Mouse (Mus musculus) T-helper 1 cell (primary cell): ENCODE measurements around the gene Adk.

Experiments used
- in situ Hi-C: fragments of 300-600 bp; cut with MboI, MseI; formaldehyde crosslinking; loops from one replicate; pipeline ENCODE4 v1.15.1; 2025; ENCODE audit warnings: high pct_unique_total_duplicates

Gene Adk

DNA sequence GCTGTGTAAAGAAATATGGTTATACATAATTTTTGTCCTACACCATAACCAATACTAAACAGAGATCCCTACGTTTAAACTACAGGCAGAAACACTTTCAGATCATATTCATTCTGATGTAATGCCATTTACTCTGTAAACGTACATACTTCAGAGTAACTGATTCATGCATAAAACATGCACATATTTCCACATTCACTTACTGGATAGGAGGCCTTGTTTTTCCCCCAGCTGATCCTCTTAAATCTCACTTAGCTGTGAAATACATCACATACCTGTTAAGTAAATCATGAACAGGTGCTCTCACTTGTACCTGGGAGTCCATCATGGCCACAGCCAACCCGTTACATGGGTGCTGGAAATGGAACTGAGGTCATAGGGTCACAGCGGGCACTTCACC lies 285.6 kb downstream of the Adk start:
- in situ Hi-C loops, result no loop called here

DNA sequence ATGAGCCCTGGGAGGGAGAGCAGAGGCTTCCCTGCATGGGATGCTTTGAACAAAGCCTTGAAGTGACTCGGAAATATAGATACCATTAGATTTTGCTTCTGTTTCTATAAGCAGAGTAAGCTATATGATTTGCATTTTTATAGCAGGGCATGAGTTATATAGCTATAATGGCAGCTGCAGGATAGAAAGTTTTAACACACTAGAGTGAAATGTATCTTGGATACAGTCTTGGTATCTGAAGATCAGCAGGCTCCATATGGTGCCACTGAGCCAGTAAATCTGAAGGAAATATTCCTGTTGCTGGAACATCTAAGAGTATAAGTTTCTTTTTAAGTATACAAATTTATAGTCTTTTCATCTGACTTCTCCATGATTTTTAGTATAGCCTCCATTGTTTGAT lies 288.8 kb downstream of the Adk start:
- in situ Hi-C loops, result no loop called here

DNA sequence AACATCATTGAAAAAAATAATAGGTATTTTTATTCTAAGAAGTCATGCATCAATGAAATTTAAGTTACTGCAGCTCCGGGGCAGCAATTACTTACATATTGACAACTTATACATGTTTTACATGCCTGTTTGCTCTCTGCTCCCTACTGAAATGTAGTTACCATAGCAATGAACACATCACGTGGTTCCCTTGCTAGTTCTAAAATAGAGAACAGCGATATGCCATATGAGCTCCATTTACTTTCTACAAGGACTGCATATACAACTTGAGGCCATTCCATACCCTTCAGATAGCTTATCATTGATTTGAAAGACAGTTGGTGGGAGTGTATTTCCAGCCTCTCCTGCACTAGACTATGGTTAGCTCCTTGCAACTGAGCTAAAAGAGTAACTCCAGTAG lies 290.6 kb downstream of the Adk start:
- in situ Hi-C loops, result no loop called here

DNA sequence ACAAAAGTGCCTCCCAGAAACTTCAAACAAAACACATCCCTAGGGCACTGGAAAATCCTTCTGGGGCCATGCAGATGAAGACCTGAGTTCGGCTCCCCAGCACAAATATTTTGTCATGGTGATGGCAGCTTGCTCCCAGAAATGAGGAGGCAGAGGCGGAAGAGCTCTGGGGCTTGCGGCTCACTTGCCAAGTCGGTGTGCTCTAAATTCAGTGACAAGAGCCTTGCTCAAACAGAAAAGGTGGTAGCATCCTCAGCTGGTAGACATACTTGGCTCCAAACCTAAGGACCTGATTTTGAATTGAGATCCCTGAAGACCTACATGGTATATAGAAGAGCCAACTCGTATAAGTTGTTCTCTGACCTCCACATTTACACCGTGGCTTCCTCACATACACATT lies 292.5 kb downstream of the Adk start:
- in situ Hi-C loops, result no loop called here

DNA sequence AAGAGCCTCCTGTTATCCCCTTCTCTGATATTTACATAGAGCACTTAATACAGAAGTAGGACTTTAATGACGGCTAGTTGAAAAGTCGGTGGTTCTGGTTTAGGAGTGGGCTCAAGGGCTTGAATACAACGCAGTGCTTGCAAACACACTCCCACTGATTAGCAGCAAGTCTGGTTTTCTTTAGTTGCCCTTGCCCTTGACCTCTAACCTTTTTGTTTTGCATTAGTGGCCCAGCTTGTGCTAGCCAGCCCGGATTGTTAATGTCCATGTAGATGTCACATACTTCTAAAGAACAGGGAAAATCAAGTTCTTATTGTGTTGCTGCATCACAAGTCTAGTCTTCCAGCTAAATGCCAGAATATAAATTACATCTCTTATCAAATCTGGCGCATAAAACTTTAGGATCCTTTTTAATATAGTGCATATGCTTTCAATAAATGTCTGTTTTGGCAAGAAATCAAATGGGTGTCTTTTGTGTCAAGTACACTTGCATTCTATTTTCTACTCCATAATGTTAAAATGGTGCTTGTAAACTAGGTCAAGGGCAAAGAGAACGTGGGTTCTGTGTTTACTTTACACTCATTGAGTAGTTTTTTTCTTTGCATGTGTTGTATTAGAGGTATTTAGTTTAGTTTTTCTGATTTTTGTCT lies 296.4 kb downstream of the Adk start:
- in situ Hi-C loops, result no loop called here

DNA sequence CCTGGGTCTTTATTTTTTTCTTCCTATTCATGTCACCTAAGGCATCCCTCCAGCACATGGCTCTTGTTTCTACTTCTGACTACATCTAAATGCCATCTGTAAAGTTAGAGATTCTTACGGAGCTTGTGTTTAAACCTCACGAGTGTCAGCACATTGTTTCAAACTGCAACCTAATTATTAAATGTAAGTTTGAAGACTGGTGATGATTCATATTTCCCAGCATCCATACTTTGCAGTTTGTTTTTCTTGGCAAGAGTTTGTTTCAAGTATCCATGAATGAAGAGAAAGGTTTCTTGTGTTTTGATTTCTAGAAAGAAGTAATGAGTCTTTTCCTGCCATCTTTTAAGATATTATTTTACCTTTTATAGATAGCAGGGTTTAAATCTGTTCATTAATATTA lies 299.3 kb downstream of the Adk start:
- in situ Hi-C loops, result no loop called here

DNA sequence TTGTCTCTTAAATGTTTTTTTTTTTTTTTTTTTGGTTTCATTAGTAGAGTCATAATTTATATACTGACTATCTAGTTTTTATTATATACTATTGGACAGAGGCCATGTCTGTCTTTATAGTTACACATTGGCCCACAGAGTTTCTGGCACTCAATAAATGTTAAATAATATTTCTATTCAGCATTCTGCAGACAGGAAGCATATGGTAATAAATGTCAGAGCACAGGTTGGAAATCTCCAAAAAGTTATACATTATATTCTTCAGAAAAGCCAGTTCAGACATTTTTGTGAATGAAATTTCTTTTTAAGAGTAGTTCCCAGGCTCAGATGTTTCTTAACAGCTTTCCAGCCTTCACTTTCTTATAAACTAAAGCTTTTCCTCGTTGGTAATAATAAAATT lies 303.9 kb downstream of the Adk start:
- in situ Hi-C loops, result no loop called here

DNA sequence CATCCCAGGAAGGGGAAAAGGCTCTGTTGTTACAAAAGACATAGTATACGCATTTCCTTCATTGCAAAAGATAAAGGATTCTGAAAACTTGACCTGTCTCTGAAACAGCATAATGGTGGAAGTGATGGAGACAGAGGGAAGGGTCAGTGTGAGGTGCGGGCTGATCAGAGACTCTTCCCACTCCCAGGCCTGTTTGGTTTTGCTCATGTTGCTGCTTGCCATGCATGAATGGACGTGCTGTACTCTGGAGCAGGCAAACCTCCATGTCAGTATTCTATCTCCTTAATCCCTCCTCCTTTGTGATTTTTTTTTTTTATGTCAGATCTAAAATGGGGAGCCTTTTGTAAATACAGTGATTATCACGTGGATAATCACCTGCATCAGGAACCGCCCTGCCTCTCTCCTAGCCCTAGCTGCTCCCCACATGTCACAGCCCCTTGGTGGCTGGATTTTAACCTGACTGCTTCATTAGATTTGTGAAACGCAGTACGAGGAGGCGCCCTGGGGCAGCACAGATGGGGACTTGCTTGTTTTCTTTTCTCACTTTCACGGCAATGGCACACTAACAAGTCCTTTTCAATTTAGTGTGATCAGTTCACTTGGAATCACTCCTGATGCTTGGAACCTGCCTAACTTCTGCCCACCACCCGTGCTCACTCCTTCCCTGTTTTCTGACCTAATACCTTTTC lies 307.0 kb downstream of the Adk start:
- in situ Hi-C loops, result no loop called here

DNA sequence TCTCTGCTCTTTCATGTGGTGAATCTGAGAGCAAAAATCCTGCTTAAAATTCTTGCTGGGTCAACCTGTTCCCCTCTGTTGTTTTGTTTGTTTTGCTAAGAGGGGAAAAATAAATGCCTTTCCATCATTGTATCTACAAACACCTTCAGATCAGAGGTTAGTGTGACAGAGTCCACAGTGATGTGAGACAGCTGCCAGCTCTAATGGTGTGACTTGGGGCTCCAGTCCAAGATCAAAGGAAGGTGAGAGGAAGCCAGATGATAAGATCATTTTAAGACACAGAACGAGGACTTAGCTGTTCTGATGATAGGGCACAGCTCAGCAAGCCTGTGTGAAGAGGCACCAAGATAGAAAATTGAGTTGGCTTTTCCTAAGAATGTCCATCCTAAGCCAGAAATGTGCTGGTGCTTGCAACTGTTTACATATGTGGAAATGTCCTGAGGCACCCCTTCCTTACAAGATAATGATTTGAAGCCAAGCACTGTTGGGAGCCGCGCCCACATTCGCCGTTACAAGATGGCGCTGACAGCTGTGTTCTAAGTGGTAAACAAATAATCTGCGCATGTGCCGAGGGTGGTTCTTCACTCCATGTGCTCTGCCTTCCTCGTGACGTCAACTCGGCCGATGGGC lies 307.6 kb downstream of the Adk start:
- in situ Hi-C loops, result no loop called here

DNA sequence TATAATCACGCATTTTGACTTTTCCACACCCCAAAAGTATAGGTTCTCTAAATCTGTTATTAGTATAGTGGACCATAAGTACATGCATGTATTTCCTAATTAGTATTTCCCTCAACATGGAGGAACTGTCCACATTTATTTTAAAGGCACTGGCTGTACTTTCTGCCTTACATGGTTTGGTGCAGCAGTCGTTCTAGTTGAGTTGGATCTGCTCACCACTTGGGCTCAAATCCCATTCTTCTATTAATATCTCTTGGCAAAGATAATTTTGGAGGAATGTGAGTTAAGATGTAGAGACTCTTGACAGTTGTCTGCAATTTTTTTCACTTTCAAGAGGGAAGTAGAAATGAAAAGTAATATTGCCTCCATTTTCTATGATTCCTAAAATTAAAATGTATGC lies 314.7 kb downstream of the Adk start:
- in situ Hi-C loops, result no loop called here

DNA sequence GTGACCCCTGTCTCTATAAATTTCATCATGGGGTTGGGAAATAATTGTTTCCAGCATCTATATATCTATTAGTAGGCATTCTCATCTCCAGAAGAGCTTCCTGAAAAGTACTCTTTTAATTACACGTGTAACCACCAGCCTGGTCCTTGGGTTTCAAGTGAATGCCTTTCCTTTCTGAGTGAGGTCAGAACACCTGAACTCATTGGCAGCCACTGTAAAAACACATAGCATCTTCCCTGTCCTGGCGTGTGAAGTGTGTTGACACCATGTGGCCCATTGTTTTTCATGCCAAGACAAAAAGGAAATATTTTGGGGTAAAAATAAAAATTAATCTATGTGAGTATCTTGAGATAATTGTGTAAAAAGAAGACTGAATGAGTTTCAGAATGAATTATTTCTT lies 316.2 kb downstream of the Adk start:
- in situ Hi-C loops, result no loop called here

DNA sequence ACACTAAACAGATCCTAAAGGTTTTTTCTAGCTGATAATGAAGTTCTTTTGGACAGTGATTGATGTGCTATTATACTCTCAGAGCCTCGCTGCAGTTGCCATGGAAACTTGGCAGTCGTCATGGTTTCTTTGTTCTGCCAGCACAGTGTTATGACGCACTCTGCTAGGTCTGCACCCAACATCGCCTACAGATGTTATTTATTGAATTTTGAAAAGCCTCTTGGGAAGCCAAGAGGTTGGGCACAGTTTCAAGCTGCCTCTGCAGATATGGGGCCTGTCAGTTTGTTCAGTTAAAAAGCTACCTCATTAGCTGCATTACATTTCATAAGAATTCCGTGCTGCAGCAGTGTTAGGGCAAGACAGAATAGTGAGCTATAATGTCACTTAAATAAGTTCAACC lies 316.8 kb downstream of the Adk start:
- in situ Hi-C loops, result no loop called here

DNA sequence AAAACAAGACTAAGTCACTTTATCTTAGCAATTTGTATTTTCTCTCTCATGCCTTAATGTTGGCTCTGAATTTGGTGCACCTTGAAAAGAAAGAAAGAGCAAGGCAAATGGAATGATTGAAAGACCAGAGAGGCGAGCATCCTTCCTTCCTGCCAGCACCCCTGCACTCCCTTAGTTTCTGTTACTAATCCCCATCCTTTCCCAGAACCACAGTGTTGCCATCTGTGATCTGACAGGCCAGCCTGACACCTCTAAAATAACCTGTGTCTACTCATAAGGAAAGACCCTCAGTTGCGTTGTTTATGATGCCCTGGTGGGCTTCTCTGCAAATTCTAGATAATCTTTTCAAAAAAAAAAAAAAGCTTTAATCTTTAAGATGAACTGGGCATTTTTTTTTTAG lies 319.6 kb downstream of the Adk start:
- in situ Hi-C loops, result no loop called here

DNA sequence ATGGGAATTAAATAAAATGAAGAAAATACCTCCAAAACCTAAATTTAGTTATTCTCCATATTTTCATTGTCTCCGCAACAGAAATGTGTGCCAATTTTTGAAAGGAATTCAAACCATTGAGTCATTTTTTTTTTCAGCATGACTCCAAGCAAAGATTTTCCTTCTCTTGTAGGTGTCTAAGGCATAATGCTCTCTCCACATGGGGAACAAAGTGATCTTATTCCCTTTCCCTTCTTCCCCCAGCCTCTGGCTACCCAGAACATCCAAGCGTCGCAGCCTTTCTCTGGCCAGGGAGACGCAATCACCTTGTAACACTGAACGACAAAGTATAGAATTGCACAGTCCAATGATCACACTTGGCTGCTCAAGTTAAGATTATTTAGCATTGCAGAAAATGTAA lies 320.3 kb downstream of the Adk start:
- in situ Hi-C loops, result no loop called here

DNA sequence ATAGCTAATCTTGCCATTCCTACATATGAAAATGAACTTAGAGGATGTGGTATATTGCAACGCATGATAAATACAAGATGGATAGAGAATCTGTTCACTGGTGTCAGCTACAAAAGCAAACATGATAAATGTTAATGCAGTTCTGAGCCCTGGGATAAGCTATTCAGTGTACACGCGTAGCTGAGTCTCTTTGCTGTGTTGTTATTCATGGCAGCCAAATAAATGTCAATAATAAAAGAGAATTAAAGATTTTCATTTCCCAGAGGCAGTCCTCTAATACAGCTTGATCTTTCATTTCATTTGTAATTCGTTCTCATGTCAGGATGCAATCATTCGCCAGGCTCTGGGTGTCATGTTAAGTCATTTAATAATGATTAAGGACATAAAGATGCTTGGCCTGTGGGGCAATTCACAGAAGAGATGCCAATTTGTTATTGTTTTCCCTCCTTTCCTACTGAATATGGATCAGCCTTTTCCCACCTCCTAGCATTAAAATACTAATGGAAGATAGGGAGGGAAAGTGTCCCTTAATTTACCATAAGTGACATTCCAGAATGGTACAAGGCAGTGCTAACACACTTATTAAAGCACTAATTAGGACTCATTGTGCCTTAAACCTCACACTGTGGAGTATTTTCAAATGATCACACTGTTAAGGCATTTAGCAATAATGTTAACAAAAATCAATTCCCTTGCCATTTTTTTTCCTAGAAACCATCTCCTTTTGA lies 331.5 kb downstream of the Adk start:
- in situ Hi-C loops, result no loop called here

DNA sequence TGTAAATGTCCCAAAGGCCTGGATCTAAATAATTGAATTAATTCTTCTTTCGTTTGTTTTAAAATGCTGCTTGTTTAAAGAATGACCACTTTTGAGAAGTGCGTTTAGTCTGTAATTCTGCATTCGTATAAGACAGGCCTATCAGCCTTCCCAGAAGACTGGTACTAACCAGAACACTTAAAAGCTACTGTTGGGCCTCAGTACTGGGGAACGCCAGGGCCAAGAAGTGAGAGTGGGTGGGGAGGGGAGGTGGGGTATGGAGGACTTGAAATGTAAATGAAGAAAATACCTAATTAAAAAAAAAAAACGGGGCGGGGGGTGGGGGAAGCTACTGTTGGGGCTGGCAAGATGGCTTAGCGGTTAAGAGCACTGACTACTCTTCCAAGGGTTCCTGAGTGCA lies 347.1 kb downstream of the Adk start:
- in situ Hi-C loops, result no loop called here

DNA sequence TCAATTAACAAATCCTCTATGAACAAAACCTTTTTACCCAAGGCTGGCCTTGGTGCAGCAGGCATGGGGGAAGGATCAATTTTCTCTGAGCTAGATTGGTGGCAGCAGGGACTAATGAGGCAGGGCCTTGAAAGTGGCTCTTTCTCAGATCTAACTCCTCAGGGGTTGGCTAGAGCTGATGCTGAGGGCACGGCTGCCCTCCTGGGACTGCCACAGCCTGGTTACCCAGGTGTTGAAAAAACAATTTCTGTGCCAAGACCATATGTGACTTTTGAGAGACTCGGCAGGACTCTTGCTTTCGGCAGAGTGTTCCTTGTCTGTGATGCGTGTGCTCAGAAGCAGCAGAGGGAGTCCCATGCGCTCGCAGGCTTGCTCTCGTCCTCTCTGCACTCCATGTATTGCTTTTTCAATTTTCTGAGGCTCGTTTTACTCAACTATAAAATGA lies 349.8 kb downstream of the Adk start:
- in situ Hi-C loops, result no loop called here

DNA sequence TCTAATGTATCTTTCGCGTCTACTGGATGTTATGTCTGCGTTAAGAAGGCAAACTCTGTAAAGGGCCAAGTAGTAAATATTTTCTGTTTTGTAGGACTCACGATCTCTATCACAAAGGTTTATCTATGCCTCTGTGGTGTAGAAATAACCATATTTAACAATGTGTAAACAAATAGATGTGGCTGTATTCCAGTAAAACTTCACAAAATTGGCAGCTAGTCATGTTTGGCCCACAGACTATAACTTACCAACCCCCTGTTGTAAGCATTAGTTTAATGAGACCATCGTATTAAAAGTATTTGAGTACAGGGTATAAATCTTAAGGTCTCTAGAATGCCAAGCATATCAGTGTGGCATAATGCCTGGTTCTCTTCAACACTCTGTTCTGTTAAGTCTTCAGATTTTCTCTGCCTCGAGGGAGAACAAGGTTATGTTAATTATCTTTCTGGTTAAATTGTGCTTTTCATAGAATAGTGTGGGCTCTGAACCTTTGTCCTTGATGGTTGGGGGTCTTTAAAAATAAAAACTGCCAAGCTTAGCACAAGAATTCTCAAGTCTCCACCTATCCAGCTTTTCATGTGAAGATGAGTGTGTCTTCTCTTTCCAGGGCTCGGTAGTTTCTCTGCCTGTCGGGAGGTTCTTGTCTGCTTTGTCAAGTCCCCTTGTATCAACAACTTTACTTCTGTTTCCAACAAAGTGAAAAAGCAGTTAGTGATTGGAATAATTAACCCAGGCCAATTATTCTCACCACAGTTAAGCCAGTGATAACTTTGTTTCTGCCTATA lies 350.4 kb downstream of the Adk start:
- in situ Hi-C loops, result no loop called here

DNA sequence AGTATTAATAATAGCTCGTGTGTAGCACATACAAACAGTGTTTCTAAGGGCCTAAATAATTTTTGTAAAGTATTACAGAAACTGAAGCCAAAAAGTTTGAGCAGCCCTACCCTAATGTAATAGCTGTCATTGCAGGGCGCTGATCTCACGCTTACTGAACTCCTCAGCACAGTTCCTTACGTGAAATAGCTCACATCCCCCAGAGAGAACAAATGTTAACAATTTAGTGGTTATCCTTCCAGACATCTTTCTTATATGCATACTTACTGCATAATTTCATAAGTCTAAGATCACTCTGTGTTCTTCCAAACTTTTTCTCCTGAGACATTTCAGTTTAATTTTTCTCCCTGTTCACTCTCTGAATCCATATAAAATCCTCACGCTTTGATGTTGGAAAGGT lies 354.6 kb downstream of the Adk start:
- in situ Hi-C loops, result no loop called here

DNA sequence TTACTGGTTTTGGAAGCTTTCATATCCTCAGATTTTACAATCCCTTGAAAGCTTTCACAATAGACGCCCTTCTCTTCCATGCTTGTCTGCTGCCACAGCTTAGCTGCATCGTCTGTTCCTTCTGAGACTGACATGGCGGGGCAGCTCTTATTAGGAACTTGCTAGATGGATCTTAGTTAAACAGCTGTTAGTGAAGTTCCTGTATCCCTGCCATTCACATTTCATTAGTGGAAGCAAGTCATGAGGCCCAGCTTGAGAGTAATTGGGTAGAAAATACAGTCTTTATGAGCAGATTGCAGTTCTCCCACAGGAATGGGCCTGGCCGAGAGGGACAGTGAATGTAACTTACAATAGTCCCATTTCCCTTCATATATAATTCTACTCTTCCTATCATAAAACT lies 356.5 kb downstream of the Adk start:
- in situ Hi-C loops, result no loop called here

DNA sequence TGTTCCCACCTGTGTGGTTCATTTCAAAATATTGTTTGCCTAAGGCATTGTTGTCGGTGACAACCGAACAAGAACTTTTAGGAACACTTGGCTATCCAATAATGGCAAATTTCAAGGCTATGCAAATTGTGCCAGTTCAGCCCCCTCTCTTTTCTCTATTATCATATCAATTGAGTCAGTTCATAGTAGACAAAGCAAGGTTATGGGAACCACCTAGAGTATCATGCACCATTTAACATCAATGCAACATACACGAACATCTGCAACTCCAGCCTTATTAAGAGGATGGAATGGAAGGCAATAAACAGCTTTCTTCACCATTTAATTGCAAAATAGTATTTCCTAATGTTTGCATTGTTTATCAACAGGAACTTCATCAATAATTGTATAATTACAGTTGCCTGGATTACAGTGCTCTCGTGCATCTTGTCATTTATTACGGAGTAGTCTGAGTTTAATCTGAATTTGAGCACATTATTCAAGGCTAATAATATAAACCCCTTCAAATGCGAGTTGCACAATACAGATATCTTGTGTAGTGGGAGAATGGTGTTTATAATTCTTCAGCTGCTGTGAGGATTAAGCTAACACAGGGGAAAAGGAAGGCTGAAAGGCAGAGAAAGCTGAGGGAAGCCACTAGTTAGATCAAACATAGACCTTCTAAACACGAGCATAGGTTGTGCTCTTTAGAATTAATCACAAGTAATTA lies 358.5 kb downstream of the Adk start:
- in situ Hi-C loops, result no loop called here
